Mouse (Mus musculus) gastrocnemius, postnatal 14 days (tissue): ENCODE measurements around the gene Cbr2. TPM values are rescaled to one million over a fixed set of nuclear protein-coding genes. Genes with fewer than 3 reads are reported as not detected.

ENCODE experiments used
- DNase-seq: peaks from one replicate; pipeline ENCODE4 v3.0.0; 2021; ENCODE audit warnings: mixed read lengths
- intact Hi-C: fragments of 180-260 bp; cut with DNase I; formaldehyde crosslinking; loops from one replicate; pipeline ENCODE4 v1.15.1; 2025; ENCODE audit warnings: low total_unique reads
- total RNA-seq, 2 experiments: library from RNA; stranded (reverse); gene quantifications; 2 replicates each; pipeline ENCODE4 v1.2.3; 2021

The Cbr2 gene
- total RNA-seq, 2 experiments from 2014 or later = 10.6 to 14.4 TPM

DNA sequence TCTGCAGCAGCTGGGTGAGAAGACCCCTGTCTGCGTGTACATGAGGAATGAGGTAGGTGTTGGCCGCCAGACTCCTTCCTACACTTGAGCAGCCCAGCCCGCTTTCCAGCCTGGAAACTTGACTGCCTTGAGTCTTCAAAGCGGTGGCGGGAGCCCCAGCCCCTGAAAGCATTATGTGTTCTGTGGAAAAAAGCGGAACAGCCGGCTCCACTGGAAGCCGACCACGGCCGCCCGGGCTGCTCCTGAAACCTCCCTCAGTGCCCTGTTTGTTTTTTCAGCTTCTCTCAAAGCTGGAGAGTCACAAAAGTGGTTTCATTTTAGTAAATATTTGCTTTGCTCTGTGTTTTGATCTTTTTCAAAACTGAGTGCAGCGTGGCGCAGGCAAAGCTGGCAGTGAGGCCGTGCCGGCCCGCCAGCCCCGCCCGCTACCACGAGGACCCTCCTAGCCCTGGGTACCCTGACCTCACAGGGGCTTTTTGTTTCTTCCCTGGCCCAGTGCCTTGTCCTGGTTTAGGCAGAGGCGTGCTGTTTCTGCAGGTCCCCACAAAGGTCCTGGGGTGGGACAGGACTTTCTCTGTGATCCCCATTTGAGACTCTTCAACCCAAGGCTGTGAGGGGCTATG, 45.2 kb downstream of the Cbr2 start:
- intact Hi-C loops = no loop called here
- no peak for DNase-seq

DNA sequence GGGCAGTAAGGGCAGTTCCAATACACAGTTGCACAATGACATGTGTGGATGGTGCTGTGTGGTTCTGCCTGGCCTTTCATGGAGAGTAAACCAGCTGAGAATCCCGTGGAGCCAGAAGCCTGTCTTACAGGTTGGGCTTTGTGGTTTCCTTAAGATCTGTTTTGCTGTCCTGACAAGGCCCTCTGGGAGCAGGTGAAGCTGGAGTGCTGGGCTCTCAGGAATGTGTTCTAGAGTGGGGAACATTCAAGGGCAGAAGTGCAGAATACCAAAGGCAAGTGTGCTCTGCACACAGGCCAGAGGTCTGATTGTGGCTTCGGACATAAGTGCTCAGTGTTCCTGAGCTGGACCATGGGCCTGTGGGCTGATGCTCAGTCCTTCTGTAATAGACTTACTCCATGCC, 47.3 kb downstream of the Cbr2 start:
- intact Hi-C loops = no loop called here
- no peak for DNase-seq

DNA sequence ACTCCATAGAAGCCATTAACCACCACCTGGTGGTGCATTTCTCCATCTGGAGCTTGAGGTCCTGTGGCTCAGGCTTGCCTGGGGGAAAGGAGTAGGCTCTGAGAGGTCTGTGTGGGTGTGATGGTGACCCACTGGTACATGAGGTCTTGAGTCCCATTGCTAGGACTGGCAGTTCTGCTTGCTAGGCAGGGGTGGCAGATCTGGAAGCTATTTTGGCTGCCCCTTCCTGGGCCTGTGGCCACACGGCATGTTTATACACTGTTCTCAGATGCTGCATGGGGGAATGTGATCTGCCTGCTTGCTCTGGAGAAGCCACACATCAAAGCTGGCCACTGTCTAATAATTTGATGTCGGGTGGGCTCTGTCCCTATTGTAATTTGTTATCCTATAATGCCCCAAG, 47.8 kb downstream of the Cbr2 start:
- no peak for DNase-seq
- intact Hi-C loops = no loop called here

DNA sequence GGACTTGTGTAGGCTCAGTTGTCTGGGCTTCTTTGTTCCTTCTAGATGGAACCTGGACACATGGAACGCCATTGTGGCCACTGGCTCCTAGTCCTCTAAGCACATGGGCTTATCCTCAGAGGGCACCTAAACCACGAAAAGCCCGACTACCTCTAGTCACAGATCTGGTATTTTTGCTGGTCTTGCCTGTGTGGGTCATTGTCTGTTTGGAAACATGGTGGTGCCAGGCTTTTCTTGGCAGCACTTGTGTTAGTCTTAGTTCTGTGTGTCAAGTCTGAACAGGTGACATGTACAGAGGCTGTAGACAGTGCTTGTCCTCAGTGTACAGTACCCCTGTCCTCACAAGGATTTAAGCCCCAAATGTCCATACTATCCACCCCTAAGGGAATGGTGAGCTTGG, 48.4 kb downstream of the Cbr2 start:
- intact Hi-C loops = no loop called here
- DNase-seq = no peak

DNA sequence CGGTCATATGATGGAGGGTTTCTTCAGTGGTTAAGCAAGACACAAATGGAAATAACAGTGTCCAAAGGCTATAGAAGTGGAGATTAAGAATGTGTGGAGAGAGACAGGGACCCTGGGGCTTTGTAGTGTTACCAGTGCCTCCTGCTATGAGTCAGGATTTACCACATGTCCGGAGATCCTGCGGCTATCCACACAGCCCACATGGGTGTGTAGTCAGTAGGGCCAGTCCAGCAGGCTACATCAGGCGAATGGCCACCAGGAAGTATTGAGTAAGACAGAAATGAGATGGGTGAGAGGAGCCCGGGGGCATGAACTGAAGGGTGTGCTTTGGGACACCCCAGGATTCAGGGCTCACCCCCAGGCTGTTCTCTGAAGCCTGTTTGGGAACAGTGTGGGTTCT, 49.2 kb downstream of the Cbr2 start:
- intact Hi-C loops = no loop called here
- DNase-seq = no peak

DNA sequence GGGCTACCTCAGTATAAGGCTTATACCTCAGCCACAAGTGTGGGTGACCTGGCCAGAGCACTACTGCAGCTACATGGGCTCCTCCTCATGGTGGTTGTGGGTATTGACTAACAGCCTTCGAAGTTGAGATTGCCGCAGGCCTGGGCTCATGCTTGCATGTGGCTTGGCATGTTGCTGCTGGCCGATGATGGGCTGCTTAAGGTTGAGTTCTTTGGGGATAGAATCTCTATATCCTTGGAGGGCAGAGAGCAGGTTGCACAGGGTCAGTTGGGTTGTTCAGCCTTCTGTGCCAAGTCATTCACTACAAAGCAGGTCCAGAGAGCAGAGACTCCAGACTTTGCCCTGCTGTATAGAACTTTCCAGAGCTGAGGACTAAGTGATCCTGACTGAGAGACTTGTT, 52.0 kb downstream of the Cbr2 start:
- DNase-seq = no peak
- intact Hi-C loops = no loop called here

Other genes with a start within 250 kb of the Cbr2 start
- gene Mrpl12, start 247.5 kb downstream of the Cbr2 start, total RNA-seq = 100 to 1,000 TPM; 133 to 143 TPM
- 1 to 10 TPM; 5.1 to 7.0 TPM for gene Slc25a10, start 240.3 kb downstream of the Cbr2 start, total RNA-seq
- under 1 TPM in 1 of 2 experiments, not detected in 1; 0.38 TPM for gene Gcgr, start 201.4 kb downstream of the Cbr2 start, total RNA-seq
- gene Mcrip1, start 182.4 kb downstream of the Cbr2 start, total RNA-seq = 10 to 100 TPM; 31.1 to 33.3 TPM
- gene Ppp1r27, start 181.0 kb downstream of the Cbr2 start, total RNA-seq = 100 to 1,000 TPM; 159 to 234 TPM
- 100 to 1,000 TPM; 264 to 301 TPM for gene P4hb, start 158.9 kb downstream of the Cbr2 start, total RNA-seq
- 100 to 1,000 TPM; 118 to 144 TPM for gene Arhgdia, start 150.5 kb downstream of the Cbr2 start, total RNA-seq
- 10 to 100 TPM; 44.6 to 60.9 TPM for gene Alyref, start 133.7 kb downstream of the Cbr2 start, total RNA-seq
- 10 to 100 TPM; 54.0 to 55.6 TPM for gene Anapc11, start 133.7 kb downstream of the Cbr2 start, total RNA-seq
- not detected for gene Npb, start 123.6 kb downstream of the Cbr2 start, total RNA-seq
- gene Pcyt2, start 114.2 kb downstream of the Cbr2 start, total RNA-seq = 10 to 100 TPM; 25.7 to 25.8 TPM
- 1 to 10 TPM; 5.2 to 5.4 TPM for gene Sirt7, start 106.9 kb downstream of the Cbr2 start, total RNA-seq
- 10 to 100 TPM; 29.9 to 33.1 TPM for gene Mafg, start 98.5 kb downstream of the Cbr2 start, total RNA-seq
- gene Pycr1, start 88.3 kb downstream of the Cbr2 start, total RNA-seq = 10 to 100 TPM; 10.3 to 13.3 TPM
- 100 to 1,000 TPM; 111 to 136 TPM for gene Myadml2, start 84.0 kb downstream of the Cbr2 start, total RNA-seq
- under 1 TPM in 1 of 2 experiments, not detected in 1; 0.39 TPM for gene Notum, start 70.9 kb downstream of the Cbr2 start, total RNA-seq
- gene Aspscr1, start 59.1 kb downstream of the Cbr2 start, total RNA-seq = 10 to 100 TPM; 25.0 to 26.9 TPM
- 10 to 100 TPM; 25.7 to 33.3 TPM for gene Cenpx, start 18.4 kb downstream of the Cbr2 start, total RNA-seq
- 1 to 10 TPM; 5.2 to 5.4 TPM for gene Lrrc45, start 18.2 kb downstream of the Cbr2 start, total RNA-seq
- 1 to 10 TPM; 1.5 to 1.9 TPM for gene Rac3, start 10.6 kb downstream of the Cbr2 start, total RNA-seq
- 1 to 10 TPM; 5.4 to 6.2 TPM for gene Dcxr, start 4.8 kb downstream of the Cbr2 start, total RNA-seq
- gene Hmga1b, start 30.7 kb upstream of the Cbr2 start, total RNA-seq = 10 to 100 TPM; 12.4 to 14.6 TPM
- gene Rfng, start 52.1 kb upstream of the Cbr2 start, total RNA-seq = 1 to 10 TPM; 6.7 to 7.9 TPM
- gene Gps1, start 52.2 kb upstream of the Cbr2 start, total RNA-seq = 10 to 100 TPM; 49.5 to 51.8 TPM
- gene Dus1l, start 64.3 kb upstream of the Cbr2 start, total RNA-seq = 10 to 100 TPM; 35.2 to 37.4 TPM
- 10 to 100 TPM; 13.9 to 19.4 TPM for gene Fasn, start 92.4 kb upstream of the Cbr2 start, total RNA-seq
- gene Ccdc57, start 200.8 kb upstream of the Cbr2 start, total RNA-seq = 1 to 10 TPM; 2.3 to 2.8 TPM
- gene Slc16a3, start 216.4 kb upstream of the Cbr2 start, total RNA-seq = 100 to 1,000 TPM; 272 to 355 TPM